Mouse (Mus musculus) cerebellum, adult 2 months (tissue): ENCODE measurements around the gene Kcne4.

Source experiments
- CTCF ChIP-seq: fragments of 200-500 bp; IDR thresholded peaks from 2 replicates; pipeline ENCODE4 v1.5.1; 2011; ENCODE audit warnings: low read depth, mild to moderate bottlenecking, control low read depth, low read length, moderate library complexity, borderline replicate concordance; ENCODE audit not compliant: insufficient read depth
- POLR2A ChIP-seq: fragments of 200-500 bp; IDR thresholded peaks from 2 replicates; pipeline ENCODE4 v1.6.1; 2011; ENCODE audit warnings: low read length, control low read depth, borderline replicate concordance; ENCODE audit not compliant: insufficient read depth

DNA sequence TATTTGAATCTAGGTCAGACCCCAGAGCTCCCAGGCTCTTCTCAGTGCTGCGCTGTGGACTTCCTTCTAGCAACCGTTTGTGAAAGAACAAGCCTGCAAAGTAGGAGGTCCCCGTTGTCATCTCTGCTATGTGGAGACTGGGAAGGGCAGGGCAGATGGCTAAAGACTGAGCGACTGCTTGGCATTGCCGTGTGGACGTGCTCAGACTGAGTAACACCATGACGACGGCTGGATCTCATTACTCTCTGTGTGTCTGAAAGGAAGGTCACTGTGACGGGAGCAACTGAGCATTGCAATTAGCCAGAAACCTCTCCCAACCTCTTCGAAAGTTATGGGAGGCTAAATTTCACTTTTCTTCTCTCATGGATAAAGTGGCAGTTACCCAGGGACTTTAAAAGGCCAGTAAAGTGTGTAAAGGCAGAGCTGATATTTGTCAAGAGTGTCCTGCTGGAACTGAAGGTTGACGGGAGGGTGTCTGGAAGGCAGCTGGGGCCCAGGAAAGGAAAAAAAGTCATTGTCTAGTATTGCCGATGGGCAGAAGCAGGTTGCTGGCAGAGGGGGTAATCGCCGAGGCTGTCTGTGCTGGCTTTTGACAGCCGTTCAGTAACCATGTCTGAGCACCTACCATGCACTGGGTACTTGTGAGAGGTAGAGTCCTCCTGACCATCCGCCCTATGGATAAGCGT is 36.0 kb downstream of the Kcne4 start:
- TF ChIP-seq POLR2A = no peak
- TF ChIP-seq CTCF = no peak
